Mouse (Mus musculus) kidney, adult 11 months (tissue): ENCODE measurements around the gene Picalm.
"Not testable (repeated sequence)": the region's sequence is repeated elsewhere in the genome, so short reads cannot be mapped to it uniquely, and the experiment has no call there.

Source experiments
- DNase-seq: peaks from one replicate; pipeline ENCODE4 v3.0.0; 2022

The Picalm gene

DNA sequence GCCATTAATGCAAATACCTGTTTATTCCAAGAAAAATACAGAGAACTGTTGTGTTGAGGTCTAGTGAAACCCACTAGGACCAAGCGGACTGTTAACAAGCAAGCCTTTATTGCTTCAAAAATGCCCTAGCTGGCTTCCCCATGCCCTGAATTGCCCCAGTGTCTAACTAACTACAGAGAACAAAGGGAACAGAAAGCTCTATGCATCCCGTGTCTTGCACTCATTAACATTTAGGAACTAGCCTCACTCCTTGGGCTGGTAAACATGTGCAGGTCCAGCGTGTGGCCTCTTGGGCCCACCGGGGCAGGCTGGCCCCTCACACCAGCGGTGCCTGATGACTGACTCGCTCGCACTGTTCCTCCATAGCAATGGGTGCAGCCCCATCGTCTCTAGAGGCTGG, 86.5 kb downstream of the Picalm start:
- DNase-seq, result no peak

DNA sequence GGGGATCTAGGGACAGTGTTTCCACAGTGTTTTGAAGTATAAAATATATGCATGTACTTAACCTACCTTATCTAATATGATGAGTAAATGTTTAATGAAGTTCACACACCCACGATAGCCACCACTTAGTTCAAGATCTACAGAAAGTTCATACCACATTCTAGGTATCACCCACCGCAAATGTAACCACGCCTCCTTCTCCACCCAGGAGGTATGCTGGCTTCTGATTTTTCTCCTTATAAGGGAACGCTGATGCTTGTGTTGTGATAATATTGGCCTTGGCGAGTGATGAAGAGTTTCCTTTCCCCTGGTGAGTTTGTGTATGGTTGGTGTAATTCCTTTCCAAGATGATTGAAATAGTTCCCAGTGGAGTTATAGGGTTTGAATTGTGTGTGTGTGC, 88.1 kb downstream of the Picalm start:
- DNase-seq, result no peak

DNA sequence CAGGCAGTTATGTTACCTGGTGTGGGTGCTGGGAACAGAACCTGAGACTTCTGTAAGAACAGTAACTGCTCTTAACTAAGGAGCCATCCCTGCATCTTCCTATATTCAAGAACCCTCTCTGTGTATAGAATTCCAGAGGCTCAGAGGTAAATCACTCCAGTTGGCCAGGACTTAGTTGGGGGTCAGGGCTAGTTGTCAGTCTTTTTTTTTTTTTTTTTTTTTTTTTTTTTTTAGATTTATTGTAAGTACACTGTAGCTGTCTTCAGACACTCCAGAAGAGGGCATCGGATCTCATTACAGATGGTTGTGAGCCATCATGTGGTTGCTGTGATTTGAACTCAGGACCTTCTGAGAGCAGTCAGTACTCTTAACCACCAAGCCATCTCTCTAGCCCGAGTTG, 91.5 kb downstream of the Picalm start:
- DNase-seq, result no peak

DNA sequence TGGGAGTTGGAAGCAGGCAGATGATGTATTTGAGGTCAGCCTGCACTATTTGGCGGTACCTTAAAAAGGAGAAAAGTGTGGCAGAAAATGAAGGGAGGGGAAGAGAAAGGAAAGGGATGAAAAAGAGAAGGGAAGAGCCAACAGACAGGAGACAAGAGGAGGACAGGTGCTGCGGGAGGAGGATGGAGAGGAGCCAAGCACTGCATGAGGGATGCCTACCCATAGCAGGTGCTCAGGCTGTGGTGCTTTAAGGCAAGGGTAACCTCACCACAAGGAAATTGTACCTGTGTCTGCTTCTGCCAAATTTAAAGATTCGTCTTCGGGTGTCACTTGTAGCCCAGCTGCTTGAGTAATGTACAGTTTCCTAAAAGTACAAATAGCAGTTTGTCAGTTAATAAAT, 98.1 kb downstream of the Picalm start:
- no peak for DNase-seq

DNA sequence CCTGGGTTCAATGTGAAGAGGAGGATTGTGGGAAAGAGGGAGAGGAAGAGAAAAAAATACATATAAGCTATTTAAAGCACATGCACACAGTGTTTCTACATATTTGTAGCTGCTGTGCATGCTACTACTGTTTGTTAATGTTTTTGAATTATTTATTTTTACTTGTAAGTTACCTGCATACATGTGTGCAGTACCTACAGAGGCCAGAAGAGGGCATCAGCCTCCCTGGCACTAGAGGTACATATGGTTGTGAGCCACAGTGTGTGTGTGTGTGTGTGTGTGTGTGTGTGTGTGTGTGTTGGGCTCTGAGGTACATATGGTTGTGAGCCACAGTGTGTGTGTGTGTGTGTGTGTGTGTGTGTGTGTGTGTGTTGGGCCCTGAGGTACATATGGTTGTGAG, 98.9 kb downstream of the Picalm start:
- DNase-seq, result not testable (repeated sequence)

DNA sequence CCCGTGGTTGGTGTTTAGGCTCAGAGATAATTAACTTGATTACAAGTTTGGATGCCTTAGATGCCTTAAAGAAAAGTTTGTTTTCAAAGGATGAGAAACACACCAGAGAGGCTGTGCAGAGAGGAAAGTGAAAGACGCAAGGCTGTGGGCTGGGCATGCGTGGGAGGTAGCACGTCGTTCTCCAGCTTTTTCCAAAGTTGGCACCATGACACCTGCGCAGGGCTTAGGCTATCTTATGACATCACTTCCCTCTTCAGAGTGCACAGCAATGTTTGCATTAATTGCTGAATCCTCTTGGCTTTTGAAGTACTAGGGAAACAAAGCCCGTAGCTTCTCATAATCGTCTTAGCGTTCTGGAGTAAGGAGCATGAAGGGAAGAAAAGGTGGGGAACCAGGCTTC, 101.4 kb downstream of the Picalm start:
- DNase-seq, result no peak

DNA sequence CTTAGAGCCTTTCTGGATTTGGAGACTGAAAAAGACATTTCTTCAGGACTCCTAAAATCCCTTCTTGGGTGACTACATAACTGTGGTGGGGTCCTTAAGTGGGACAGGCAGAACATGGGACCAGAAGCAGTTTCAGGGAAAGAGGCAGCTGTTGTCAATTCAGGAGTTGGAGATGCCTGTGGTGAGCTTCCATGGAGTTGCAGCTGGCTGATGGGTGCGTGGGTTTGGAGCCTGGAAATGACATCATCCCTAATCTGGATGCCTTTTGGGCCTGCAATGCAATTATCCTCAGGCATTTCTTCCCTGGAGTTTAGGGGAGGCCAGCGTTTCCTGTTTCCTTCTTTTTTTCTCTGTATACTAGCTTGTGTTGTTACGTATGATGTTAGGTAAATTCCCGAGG, 103.9 kb downstream of the Picalm start:
- DNase-seq, result no peak

DNA sequence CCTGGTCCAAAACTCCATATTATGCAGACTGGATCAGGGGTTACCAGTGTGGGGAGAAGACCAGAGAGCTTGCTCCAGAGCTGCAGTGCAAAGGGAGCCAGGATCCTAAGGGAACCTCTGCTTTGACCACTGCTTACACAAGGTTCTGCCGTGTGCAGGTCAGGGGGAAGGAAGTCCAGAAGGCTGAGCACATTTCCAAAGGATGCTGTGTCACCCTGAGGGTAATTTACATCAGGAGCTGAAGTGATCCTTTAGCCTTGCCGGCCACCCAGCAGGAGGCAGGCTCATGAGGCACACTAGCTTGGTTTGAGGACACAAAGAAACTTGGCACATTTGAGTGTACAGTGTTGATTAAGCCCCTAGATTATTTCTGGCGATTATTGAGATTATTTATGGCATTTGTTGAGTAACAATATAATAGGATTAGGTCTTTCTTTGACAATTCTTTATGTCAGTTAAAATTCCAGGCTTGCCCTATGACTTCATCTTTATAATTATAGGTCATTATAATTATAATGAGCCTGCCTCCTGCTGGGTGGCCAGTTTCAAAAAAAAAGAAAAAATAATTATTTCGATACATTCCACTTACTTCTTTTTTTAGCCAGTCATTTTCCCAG, 106.4 kb downstream of the Picalm start:
- DNase-seq, result no peak

DNA sequence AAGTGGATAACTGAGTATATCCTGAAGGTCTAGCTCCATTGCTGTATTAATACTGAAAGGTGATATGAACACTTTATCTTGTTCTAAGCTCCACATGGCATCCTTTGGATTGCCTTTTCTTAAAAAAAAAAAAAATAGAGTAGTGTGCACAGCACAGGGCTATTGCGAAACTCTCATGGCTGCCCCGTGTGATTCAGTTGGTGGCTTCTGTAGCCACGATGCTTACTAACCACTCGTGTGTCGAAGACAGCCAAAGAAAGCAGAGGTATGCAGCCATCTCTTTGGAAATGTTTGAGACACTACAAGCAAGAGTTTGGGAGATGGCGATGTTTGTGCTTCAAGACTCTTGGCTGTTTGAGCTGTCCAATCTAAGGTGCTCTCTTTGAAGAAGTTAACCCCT, 113.1 kb downstream of the Picalm start:
- no peak for DNase-seq

DNA sequence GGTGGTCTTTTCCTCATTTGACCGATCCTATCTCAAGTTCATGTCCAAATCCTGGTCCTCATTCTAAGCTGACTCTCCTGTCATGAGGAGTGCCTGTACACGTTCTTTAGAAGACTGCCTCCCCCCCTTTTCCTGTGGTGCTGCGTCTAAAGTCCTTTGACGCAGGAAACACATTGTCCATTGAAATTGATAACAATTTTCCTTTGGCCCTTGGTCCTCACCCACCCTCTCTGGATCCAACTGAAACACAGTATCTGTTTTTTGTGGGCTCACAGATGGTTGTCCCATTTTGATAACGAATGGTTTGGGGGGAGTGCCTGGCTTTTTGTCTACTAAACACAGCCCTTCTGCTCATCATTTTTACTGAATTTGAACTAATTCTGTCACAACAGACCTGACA, 113.6 kb downstream of the Picalm start:
- DNase-seq, result no peak

DNA sequence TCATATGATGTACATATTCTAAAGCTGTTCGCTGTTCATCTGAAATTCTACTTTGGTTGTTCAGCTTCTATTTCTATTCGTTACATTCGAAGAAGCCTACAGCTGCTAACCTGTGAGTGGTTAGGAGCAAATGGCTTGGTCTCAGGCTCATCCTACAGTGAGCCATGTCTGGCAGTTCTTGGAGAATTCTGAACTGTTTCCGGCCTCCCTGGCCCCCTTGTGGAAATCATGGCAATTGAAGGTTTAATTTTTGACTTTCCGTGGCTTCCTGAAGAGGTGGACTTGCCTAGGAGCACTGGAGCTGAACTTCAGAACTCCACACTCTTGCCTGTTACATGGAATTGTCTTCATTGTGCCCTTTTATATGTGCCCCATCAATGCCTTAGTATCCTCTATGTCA, 122.9 kb downstream of the Picalm start:
- no peak for DNase-seq

DNA sequence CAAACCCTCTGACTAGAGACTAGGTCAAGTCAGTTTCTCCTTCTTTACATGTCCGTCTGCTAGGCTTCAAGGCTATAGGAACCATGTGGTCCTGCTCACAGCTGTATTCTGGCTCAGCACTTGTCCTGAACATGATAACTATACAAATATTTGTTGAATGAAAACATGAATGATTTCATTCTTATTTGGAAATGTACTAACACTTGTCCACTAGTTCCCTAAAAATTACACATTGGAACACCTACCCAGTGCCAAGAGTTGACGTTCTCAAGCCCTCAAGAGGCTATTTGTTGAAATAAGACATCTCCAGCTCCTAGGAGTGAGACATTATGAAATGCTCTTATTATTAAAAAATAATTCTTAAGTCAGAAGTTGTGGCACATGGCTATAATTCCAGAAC, 128.7 kb downstream of the Picalm start:
- no peak for DNase-seq

DNA sequence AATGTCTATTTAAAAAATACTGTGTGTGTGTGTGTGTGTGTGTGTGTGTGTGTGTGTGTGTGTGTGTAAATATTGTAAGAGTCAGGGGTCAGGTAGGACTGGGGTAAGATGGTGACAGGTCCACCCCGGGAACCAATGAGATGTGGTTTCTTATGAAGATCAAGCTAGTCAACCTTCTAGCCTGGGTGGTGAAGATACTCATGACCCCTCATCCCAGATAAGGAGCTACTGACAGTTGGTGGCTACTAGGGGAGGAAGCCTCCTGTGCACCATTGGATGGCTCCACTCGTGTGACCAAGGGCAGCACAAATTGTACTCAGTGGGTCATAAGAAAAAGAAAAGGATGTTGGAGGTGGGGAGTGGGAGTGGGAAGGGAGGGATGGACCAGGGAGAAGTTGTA, 129.9 kb downstream of the Picalm start:
- no peak for DNase-seq

DNA sequence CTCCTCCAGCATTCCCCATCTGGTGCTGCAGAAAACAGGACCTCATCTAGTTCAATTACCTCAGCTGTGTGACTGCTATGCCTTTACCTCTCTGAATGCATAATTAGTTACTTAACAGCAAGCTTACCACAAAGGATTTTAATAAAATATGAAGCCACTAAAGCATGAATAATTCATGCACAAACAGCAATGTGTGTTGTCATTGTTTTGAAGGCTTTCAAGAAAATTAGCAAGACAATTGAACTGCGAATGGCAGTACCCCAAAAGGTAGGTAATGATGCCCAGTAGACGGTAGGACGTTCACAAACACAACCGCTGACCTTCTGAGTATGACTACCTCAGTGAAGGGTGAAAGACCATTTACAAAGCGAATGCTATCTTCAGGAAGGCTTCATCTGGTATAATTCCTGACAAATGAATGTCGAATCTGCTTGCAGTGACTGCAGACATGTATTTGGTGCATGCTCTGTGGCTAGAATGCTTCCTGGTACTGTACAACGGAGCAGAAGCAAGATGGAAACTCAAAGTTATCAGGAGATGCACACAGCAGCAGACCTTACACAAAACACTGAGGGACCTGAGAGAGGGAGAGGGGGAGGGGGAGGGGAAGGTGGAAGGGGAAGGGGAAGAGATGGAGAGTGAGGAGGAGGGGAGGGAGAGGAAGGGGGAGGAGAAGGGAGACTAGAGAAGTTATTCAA, 132.0 kb downstream of the Picalm start:
- no peak for DNase-seq
